Mouse (Mus musculus): ENCODE measurements at regions not wholly inside any gene's neighbourhood (a gene's known extent, or its start where the extent isn't known, plus 50 kb on each side); places are given as distances from the start of the nearest gene placed in this dataset.
"Not testable (repeated sequence)": the region's sequence is repeated elsewhere in the genome, so short reads cannot be mapped to it uniquely, and the experiment has no call there.

GRCm38 (mm10) chr10:95773425-95773980 is 69.2 kb downstream of the Gm33543 start:
- DNase-seq, result peak; percentile 42 to 66

- peak; percentile 35 to 49 for DNase-seq
Measured at GRCm38 (mm10) chr10:95772811-95773424, 69.8 kb downstream of the Gm33543 start.

GRCm38 (mm10) chr10:95768974-95769373 is 73.8 kb downstream of the Gm33543 start:
- no peak for DNase-seq

- DNase-seq, result no peak
Measured at GRCm38 (mm10) chr10:95767526-95768161, 75.1 kb downstream of the Gm33543 start.

- no peak for DNase-seq
Measured at GRCm38 (mm10) chr10:95764129-95764528, 78.6 kb downstream of the Gm33543 start.

- peak in 1 of 2 experiments; percentile 4 for DNase-seq
Measured at GRCm38 (mm10) chr10:95762632-95763031, 80.1 kb downstream of the Gm33543 start.

- DNase-seq, result no peak
Measured at GRCm38 (mm10) chr10:95761969-95762368, 80.8 kb downstream of the Gm33543 start.

- DNase-seq, result no peak
Measured at GRCm38 (mm10) chr10:95760121-95760870, 82.4 kb downstream of the Gm33543 start.

- no peak for DNase-seq
Measured at GRCm38 (mm10) chr10:95758181-95758580, 84.5 kb downstream of the Gm33543 start.

GRCm38 (mm10) chr10:95755429-95755828 is 82.2 kb upstream of the Anapc15-ps start:
- no peak for DNase-seq

GRCm38 (mm10) chr10:95753396-95753905 is 80.2 kb upstream of the Anapc15-ps start:
- no peak for DNase-seq

- no peak for DNase-seq
Measured at GRCm38 (mm10) chr10:95748360-95748759, 75.1 kb upstream of the Anapc15-ps start.

- DNase-seq, result no peak
Measured at GRCm38 (mm10) chr10:95747939-95748338, 74.7 kb upstream of the Anapc15-ps start.

GRCm38 (mm10) chr10:95745834-95746620 is 72.8 kb upstream of the Anapc15-ps start:
- DNase-seq, result no peak

GRCm38 (mm10) chr10:95745254-95745653 is 72.0 kb upstream of the Anapc15-ps start:
- DNase-seq, result no peak

- DNase-seq, result no peak
Measured at GRCm38 (mm10) chr10:95743627-95744026, 70.4 kb upstream of the Anapc15-ps start.

GRCm38 (mm10) chr10:95739421-95739820 is 66.2 kb upstream of the Anapc15-ps start:
- no peak for DNase-seq

- DNase-seq, result not testable (repeated sequence)
Measured at GRCm38 (mm10) chr10:95736743-95737142, 63.5 kb upstream of the Anapc15-ps start.

- DNase-seq, result no peak
Measured at GRCm38 (mm10) chr10:95731001-95731400, 57.8 kb upstream of the Anapc15-ps start.

- DNase-seq, result no peak
Measured at GRCm38 (mm10) chr10:95729890-95730289, 56.6 kb upstream of the Anapc15-ps start.

GRCm38 (mm10) chr10:95725910-95726309 is 52.7 kb upstream of the Anapc15-ps start:
- DNase-seq, result peak; percentile 51 to 66

- DNase-seq, result no peak
Measured at GRCm38 (mm10) chr10:95725349-95725748, 52.1 kb upstream of the Anapc15-ps start.
